Mouse (Mus musculus): ENCODE measurements around the gene Gys1.

DNA sequence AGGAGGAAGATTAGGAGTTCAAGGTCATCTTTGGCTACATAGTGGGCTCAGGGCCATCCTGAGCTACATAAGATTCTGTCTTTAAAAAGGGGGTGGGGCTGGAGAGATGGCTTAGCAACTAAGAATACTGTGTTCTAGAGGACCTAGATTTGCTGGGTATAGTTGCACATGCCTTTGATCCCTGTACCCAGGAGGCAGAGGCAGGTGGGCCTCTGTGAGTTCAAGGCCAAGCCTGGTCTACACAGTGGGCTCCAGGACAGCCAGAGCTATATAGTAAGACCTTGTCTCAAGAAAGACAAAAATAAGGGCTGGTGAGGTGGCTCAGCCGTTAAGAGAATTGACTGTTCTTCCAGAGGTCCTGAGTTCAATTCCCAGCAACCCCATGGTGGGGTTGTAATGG, 15.3 kb downstream of the Gys1 start:
- no peak for TF ChIP-seq CTCF (IDR thresholded peaks at IDR 0.05; ENCODE audit: insufficient read depth, low read depth, low read length)
- no peak for TF ChIP-seq POLR2A (IDR thresholded peaks at IDR 0.05; ENCODE audit: insufficient read depth, low read depth, low read length)
